Mouse (Mus musculus): ENCODE measurements at regions not wholly inside any gene's neighbourhood (a gene's known extent, or its start where the extent isn't known, plus 50 kb on each side); places are given as distances from the start of the nearest gene placed in this dataset.

DNA sequence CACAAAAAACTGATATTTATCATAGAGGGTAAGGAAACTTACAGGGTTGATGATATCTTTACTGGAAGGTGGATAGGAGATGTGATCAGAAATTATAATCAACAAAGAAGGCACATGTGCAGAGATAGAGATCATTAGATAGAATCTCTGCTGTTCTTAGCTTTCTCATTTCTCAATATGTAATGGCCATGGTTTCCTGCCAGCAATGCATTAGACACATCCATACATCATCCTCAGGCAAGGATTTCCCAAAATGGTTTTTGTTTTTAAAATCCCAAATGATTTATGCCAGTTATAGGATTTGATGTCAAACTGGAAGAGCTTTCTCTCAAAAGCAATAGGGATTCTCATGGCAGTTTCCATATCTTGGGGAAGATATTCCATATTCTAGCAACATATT lies 52.0 kb upstream of the C030005K15Rik start:
- in situ Hi-C loops (cut with MboI, MseI), result no loop called here

- in situ Hi-C loops (cut with MboI, MseI), result no loop called here
Observed at GRCm38 (mm10) chr10:97779335-97779734, 52.8 kb upstream of the C030005K15Rik start.

DNA sequence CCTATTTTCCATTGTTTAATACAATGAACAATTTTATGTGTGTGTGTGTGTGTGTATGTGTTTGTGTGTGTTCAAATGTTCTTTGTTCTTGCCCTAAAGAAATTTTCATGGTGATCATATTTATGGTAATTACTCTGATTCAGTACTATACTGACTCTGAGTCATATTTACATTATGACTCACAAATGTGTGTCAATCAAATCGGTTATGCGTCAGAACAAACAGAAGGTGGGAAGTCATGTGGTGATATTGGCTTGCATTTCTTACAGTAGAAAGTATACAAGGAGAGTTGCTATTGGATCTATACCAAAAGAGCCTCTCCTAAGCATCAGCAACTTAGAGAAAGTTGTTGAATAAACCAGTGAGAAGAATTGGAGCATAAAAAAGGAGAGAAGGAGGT lies 67.2 kb upstream of the C030005K15Rik start:
- in situ Hi-C loops (cut with MboI, MseI), result no loop called here

DNA sequence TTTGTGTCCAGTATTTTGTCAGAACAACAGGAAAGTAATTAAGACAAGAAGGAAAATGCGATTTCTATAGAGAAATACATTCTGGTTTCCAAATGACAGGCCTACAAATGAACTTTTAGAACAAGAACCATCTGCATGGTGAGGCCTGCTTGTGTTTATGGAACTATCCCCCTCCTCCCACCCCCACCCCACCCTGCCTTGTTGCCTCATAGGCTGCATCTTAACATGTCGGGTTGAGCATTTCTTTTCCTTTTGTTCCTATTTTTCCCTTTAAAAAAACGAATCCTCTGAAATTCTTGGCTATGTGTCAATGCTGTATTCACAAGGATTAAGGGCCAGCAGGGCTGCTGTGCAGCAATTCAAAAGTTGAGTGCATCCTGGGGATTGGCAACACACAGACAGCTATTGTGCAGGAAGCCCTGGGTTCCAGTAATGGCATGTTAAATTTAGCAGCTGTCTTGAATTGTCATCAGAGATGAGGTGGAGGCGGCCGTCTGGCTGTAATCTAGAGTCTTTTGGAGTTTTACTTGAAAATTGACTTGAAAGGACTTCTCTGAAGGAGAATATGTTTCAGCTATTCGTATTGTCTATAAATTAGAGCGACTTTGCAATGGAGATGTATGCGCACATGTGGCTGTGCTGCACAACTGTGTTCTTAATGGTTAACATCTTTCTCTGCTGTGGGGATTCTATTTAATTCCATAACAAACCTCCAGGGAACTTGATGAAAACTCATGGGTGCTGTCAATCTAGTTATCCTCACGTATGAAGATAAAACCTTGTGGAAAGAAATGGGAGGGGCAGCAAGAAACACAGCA lies 75.1 kb upstream of the C030005K15Rik start:
- in situ Hi-C loops (cut with MboI, MseI), result no loop called here

GRCm38 (mm10) chr10:97807947-97808346 lies 81.4 kb upstream of the C030005K15Rik start:
- in situ Hi-C loops (cut with MboI, MseI), result no loop called here

DNA sequence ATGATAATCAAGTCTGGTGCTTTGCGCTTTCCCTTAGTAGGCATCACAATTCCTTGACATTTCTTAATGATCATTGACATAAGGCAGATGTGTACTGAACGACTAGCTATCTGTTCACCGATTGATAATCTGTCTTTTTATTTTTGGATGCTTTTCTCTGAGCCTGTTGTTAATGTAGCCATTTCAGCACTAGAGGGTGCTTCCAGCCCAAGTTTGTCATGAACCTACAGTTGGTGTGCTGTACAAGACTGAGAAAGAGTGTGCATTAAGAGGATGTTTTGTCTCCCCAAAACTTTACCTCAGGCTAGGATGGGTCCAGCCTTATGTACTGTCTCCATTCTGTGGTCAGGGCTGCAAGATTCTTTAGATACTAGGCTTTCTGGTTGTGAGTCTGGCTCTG lies 116.0 kb upstream of the C030005K15Rik start:
- in situ Hi-C loops (cut with MboI, MseI), result loop anchor here (10.0 kb wide), 1 partner anchor 1812 kb away; no protein-coding TSS in a partner anchor

- in situ Hi-C loops (cut with MboI, MseI), result no loop called here
Observed at GRCm38 (mm10) chr10:97851487-97851886, 124.9 kb upstream of the C030005K15Rik start.

GRCm38 (mm10) chr10:97877088-97877487 lies 150.5 kb upstream of the C030005K15Rik start:
- in situ Hi-C loops (cut with MboI, MseI), result no loop called here

DNA sequence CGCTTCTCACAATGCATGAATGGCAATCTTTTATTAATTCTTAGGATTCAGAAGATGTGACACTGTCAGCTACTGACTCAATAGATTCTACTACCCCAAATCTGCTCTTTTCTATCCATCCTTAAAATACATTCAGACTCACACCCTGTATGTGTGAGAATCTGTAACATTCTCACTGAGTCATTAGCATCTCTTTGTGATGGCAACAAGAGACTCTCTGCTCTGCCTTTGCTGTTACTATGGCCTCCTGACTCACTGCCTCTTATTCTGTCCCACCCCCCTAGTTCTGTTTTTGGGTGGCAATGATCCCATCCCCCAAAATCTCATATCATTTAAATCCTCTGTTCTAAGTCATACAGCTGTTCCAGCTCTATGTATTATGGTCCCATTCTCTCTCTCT lies 159.5 kb upstream of the C030005K15Rik start:
- in situ Hi-C loops (cut with MboI, MseI), result no loop called here

DNA sequence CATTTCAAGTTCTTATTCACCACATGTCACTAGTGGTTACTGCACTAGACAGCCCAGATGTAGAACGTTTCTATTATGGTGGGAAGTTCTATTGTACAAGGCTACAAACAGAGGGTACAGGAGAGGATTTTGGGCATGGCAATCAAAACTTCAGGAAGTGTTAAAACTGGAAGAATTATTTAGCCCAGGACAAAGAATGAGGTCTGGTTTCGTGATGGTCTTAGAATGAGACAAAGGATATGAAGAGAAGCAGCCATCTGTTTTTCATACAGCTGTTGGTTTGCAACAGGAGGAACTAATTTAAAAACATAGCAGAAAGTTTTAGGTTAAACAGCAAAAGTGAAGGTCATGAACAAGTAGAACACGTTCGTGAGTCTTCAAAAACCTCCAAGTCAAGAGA lies 179.2 kb upstream of the C030005K15Rik start:
- in situ Hi-C loops (cut with MboI, MseI), result no loop called here

- in situ Hi-C loops (cut with MboI, MseI), result no loop called here
Observed at GRCm38 (mm10) chr10:97925568-97925967, 199.0 kb upstream of the C030005K15Rik start.

GRCm38 (mm10) chr10:97940345-97940744 lies 213.8 kb upstream of the C030005K15Rik start:
- in situ Hi-C loops (cut with MboI, MseI), result no loop called here

GRCm38 (mm10) chr10:97965881-97966280 lies 239.3 kb upstream of the C030005K15Rik start:
- in situ Hi-C loops (cut with MboI, MseI), result no loop called here

GRCm38 (mm10) chr10:97966931-97967330 lies 240.4 kb upstream of the C030005K15Rik start:
- in situ Hi-C loops (cut with MboI, MseI), result no loop called here

DNA sequence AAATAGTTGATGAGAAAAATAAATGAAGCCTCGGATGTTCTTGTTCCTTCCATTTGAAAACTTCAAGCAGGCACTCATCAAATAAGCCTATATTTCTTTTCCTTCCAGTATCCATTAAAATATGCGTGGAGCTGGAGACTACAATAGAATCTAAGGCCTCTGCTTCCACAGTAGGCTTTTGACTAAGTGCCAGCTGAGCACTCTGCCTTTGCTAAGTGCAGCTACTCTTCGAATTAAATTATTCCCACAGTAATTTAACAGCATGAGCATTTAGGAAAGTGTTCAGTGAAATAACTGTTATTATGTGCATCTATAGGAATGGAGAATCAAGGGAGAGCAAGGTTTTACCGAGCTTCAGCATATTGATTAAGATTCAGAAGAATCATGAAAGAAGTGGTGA lies 280.5 kb upstream of the C030005K15Rik start:
- in situ Hi-C loops (cut with MboI, MseI), result no loop called here

- in situ Hi-C loops (cut with MboI, MseI), result no loop called here
Observed at GRCm38 (mm10) chr10:98008355-98008754, 281.8 kb upstream of the C030005K15Rik start.

DNA sequence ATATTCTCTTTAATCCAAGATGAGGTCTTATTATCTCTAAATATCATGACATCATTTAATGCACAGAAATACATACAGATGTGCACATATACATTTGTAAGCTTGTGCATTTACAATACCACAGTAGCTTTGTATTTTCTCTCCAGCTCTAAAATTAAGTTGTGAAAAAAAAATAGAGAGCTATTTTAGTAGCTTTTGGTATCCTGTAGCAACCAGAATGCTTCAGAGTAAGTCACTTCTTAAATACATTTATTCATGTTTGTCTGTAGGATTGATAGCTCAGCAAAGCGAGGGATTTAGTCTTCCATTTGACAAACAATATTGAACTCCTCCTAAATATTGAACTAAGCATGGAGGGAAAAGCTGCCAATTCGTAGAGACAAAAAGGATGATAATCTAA lies 286.4 kb upstream of the C030005K15Rik start:
- in situ Hi-C loops (cut with MboI, MseI), result no loop called here

- in situ Hi-C loops (cut with MboI, MseI), result no loop called here
Observed at GRCm38 (mm10) chr10:98014985-98015902, 288.7 kb upstream of the C030005K15Rik start.

- in situ Hi-C loops (cut with MboI, MseI), result no loop called here
Observed at GRCm38 (mm10) chr10:98016596-98017304, 290.2 kb upstream of the C030005K15Rik start.

DNA sequence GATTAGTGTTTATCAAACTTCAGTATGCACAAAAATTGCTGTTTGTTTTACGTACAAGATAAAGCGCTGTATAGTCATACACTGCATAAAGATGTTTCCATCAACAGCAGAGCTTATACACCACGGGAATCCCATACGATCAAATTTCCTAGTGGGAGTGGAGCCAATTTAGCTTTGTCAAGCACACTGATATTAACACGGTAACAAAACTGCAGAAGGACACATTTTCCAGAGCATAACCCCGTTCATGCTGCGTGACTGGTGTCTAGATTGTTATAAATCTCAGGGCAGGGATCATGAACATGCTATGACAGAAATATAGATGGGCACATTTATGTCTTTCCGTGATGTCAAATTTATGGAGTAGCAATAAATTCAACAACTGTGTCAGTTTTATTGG lies 302.6 kb upstream of the C030005K15Rik start:
- in situ Hi-C loops (cut with MboI, MseI), result no loop called here

DNA sequence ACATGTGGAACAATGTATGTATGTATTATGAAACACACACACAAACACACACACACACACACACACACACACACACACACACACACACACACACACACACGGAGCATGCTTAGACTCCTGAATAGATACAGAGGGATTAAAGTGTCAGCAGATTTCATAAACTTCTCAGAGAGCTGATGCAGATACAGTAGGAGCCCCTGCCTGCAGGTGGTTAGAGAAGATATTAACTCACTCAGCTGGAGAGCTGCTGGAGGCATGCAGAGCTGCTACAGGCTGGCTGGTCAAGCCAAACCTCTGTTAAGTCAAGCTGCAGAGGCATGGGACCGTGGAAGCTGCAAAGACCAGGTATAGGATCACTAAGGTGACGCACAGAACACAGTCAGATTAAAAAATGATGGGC lies 303.1 kb upstream of the C030005K15Rik start:
- in situ Hi-C loops (cut with MboI, MseI), result no loop called here

- in situ Hi-C loops (cut with MboI, MseI), result no loop called here
Observed at GRCm38 (mm10) chr10:98032661-98033060, 306.1 kb upstream of the C030005K15Rik start.
